Mouse (Mus musculus): ENCODE results near the gene Tdp2.
A peak's percentile ranks its signal among the peaks of the same experiment; 100 is the strongest.
"Not testable (repeated sequence)": the region's sequence is repeated elsewhere in the genome, so short reads cannot be mapped to it uniquely, and the experiment has no call there.

The Tdp2 gene

DNA sequence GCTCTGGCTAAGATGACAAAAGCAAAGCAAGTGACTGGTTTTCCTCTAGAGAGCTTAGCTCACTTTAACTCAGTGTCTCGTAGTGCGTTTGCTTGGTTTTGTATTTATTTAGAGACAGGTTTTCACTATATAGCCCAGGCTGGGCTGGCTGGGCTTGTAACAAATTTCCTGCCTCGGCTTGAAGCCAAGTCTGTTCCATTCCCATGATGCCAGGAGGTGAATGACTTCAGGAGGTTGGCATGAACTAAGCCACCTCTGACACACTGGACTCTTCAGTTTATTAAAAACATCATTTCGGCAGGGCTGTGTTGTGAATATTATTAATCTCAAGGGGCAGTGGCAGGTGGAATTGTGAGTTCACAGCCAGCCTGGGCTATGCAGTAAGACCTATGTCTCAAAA lies 5.9 kb upstream of the Tdp2 start:
- no peak for DNase-seq

DNA sequence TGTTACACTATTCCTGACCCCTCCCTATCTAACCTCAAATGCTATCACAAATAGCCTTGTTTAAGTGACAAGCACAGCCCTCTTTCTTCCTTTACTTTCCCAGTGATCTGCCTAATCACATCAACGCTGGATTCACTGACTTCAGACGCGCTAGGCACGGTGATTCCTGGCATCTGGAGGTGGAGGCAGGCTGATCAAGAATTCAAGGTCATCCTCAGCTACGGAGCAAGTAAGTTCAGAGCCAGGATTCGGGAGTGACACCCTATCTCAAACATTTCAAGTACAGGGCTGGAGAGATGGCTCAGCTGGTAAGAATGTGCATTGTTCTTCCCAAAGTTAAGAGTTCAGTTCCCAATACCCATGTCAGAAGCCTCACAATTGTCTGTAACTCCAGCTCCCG lies 5.4 kb upstream of the Tdp2 start:
- no peak for DNase-seq

- DNase-seq, result no peak
These were observed 625 bp upstream of the Tdp2 start for GRCm38 (mm10) chr13:24830756-24831352.

DNA sequence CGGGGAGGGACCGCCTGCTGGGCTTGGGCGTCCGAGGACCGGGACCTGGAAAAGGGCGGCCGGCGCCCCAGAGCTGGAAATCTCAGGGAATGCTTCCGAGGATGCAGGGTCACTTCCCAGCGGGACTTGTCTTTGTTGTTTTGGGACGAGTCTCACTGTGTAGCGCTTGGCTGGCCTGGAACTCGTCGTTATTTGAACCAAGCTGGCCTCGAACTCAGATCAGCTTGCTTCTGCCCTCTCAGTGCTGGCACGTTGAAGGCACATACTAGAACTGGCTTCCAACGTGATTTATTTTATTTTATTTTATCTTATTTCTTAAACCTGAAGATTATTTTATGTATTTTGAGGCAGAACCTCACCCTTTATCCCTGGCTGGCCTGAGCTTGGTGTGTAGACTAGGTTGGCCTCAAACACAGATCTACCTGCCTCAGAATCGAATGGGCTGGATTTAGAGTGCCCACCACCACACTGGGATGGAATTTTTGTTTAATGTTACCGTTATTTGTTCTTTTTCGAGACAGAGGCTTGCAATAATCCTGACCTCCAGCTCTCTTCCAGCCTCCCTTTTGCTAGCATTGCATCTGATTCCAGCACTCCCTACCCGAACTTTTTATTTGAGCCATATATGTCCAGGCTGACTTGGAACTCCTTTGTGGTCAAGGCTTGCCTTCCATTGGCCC lies 792 bp downstream of the Tdp2 start:
- DNase-seq, result no peak

GRCm38 (mm10) chr13:24832811-24833155 lies 1.3 kb downstream of the Tdp2 start:
- no peak for DNase-seq

DNA sequence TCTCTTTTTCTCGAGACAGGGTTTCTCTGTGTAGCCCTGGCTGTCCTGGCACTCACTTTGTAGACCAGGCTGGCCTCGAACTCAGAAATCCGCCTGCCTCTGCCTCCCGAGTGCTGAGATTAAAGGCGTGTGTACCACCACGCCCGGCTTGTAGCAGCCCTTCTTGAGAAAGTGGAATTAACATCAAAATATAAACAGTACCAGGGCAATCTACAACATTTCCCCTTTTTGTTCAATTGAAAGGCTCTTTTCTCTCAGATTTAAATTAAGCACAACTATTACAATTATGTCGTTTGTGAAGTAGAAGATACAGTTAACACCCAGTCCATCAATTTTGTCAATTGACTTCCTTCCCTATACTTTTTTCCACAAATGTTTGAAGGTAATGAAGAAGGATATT lies 6.3 kb downstream of the Tdp2 start:
- not testable (repeated sequence) for DNase-seq

- no peak for DNase-seq
These were observed 8.4 kb downstream of the Tdp2 start for GRCm38 (mm10) chr13:24839831-24840230.

DNA sequence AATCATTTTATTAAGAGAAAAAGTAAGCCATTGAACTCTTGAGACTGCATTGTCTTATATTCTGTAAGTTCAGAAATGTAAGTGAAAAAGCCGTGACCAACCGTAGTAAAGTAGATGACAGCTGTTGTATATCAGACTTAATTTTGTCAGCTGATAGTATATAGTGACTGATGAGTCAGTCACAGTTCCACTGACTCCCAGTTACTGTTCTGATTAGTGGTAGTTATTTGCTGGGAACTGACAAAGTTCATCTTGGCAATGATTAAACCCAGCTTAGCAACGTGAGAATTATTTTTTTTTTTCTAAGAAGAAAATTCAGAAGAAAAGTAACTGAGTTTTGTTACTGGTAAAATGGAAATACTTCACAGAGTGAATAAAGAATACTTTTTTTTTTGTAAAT lies 10.2 kb downstream of the Tdp2 start:
- DNase-seq, result no peak

GRCm38 (mm10) chr13:24844983-24845955 lies 13.8 kb downstream of the Tdp2 start, which contains the start of gene D130043K22Rik:
D130043K22Rik (plus strand) TSS chr13:24845135.
- peak; percentile 54 for DNase-seq

GRCm38 (mm10) chr13:24849318-24849717 lies 17.8 kb downstream of the Tdp2 start:
- DNase-seq, result no peak

GRCm38 (mm10) chr13:24851989-24852388 lies 20.5 kb downstream of the Tdp2 start:
- no peak for DNase-seq

GRCm38 (mm10) chr13:24852570-24852969 lies 21.1 kb downstream of the Tdp2 start:
- DNase-seq, result no peak

GRCm38 (mm10) chr13:24859115-24859514 lies 27.6 kb downstream of the Tdp2 start:
- no peak for DNase-seq

DNA sequence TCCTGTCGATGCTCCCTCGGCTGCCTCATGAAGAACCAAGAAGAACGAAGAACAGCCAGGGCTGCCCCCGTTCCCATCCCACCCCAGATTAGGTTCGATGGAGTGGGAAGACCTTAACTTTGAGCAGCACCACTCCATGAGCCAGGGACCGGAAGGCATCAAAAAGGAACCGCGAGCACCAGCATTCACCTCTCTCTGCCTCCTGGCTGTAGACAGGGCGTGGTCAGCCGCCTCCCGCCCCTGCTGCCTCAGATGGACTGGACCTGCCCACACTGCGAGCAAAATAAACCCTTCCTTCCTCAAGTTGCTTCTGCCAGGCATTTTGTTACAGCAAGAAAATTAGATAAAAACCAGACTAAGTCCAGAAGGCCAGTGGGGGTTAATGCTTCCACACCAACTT lies 29.6 kb downstream of the Tdp2 start:
- no peak for DNase-seq

DNA sequence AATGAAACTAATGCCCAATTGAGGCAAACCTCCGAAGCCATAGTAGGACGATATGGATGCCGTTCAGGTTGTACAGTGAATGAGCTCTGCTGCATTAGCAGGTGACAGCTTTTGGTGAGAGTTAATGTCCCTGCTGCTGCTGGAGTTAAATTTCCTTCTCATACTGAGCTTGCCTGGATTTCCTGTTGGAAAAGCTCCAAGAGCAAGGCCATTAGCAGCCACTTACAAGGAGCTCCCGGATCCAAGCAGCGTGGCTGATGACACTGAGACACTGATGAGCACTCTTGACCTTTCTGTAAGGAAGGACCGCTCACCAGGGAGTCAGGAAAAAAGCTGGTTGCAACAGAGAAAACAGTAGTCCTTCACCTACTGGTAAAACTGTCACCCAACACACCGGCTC lies 30.5 kb downstream of the Tdp2 start:
- peak; percentile 50 for DNase-seq

- DNase-seq, result peak; percentile 67
These were observed 31.0 kb downstream of the Tdp2 start for GRCm38 (mm10) chr13:24862520-24862919.

DNA sequence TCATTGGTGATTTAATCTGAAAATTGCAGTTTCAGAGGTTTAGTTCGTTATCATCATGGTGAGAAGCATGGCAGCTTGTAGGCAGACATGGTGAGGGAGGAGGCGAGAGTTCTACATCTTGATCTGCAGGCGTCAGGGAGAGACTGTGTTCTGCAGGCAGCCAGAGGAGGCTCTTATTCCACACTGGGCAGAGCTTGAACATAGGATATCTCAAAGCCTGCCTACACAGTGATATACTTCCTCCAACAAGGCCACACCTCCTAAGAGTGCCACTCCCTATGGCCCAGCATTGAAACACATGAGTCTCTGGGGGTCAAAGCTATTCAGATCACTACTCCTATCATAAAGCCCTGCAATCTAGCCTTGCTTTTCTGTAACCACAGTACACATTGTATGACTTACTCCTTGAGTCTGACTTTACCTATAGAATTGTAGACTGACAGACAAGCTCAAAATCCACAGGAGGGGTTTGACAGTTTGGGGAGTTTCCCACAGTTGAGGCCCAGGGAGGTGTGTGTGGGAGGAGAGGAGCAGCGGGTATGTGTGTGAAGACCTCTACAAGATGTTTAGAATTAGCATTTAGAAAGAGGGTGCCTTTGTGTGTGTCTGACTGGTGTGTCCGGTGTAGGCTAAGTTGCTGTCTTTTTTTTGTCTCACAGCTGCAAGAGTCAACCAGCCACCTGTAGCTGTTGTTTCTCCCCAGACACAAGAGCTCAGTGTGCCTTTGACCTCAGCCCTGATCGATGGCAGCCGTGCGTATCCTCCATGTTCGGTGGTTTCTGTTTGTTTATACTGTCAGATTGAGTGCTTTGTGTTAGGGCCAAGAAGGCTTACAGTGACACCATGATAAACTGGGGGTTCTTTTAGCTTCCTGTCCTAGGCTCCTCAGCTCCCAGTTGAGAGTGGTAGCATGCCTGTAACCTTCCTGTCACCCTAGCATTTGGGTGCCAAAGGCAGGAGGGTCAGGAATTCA lies 35.2 kb downstream of the Tdp2 start:
- DNase-seq, result no peak

DNA sequence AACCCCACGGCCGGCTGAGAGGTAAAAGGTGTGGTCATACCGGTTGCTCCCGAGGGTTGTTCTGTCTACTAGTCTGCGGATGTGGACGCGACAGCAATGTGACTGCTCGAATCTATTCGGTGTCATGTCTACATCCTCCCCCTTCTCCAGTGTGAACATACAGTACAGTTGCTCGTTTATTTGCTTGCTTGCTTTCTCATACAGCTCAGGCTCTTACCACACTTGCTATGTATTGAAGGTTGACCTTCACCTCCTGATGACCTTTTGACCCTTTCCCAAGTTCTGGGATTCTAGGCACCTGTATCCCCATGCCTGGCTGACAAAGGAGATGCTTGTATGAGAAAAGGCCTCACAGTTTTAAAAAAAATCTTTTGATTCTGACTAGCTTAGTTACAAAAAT lies 36.3 kb downstream of the Tdp2 start:
- no peak for DNase-seq

DNA sequence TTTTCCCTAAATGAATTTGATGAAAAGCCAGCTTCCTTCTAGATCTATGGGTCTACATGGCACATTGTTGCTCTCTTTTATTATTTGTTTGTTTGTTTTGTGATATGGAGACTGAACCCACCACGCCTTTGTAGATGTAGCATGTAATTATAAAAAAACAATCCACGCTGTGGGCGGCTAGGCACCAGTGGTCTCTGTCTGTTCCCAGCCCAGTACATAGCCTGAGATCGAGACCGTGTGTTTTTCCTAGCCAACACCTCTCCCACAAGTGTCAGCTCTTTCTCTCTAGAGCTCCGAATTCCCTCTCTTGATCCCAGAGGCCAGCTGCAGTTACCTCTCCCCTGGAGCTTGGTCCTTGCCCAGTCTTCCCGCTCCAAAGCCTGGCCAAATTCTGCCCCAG lies 36.8 kb downstream of the Tdp2 start:
- DNase-seq, result no peak

GRCm38 (mm10) chr13:24879359-24880040 lies 48.0 kb downstream of the Tdp2 start:
- DNase-seq, result peak; percentile 76

GRCm38 (mm10) chr13:24880208-24880607 lies 48.7 kb downstream of the Tdp2 start:
- DNase-seq, result no peak

DNA sequence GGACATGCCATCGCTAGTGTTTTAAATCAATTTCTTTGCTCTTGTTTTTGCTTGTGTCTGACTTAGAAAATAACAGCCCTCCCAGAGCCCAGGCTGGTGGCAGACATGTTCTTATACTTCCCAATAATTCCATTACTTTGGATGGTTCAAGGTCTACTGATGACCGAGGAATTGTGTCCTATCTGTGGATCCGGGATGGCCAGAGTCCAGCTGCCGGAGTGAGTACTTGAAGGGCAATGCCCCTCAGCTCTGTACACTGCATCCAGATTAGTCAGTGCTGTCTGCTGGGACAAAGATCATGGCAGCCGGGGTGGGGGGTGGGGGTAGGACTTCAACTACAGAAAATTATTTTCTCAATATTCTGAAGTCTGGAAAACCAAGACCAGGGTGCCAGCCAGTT lies 49.2 kb downstream of the Tdp2 start:
- peak; percentile 67 for DNase-seq
